Mouse (Mus musculus): ENCODE measurements around the gene Gm28047.
A peak's percentile ranks its signal among the peaks of the same experiment; 100 is the strongest.

Gene Gm28047

DNA sequence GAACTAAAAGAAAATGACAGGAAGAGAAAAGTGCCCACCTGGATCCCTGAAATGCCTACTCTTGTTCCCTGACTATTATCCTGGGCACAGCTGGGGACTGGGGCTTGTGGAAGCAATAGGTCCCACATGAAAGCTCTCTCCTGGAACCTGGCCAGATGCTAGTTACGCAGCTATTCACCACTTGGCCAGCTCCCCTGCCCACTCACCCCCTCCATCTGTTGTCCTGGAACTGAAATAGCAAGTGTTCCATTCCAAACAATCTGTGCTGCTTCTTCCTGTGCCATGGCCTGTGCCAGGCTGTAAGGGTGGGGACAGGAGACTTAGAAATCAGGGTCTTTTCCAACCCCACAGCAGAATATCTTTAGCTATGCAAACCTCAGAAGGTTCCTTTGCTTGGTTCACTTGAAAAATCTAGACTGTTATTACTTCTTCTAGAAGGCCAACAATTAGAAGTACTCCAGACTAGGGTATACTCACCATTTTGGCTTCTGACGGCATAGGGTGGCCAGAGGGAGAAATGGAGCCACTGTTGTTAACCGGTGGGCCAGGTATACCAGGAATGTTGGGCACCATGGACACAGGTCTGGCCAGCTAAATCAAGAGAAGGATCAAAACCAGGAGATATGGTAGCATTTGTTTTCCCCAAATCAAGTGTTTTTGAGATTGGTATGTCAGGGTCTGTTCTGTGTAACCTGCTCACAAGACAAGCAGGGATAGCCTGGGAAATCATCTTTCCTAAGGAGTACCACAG, 78.0 kb downstream of the Gm28047 start:
- DNase-seq (ENCODE audit: low spot score) = peak; percentile 26

DNA sequence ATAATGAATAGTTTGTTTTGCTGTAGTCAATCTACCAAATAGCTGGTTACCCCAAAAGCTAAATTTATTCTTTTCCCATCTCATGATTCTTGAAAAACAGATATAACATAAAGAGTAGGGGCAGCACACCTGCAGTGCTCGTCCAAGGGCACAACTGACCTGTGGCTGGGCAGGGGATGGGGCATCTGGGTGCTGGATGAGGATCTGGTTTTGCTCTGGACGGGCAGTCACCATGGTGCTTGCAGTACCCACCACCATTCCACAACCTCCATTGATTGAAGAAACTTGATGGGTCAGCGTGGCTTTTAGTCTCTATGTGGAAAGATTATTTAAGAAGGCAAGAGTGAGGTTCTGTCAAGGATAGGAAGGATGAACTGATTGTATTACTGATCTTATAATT, 78.6 kb downstream of the Gm28047 start:
- DNase-seq (ENCODE audit: low spot score) = no peak

DNA sequence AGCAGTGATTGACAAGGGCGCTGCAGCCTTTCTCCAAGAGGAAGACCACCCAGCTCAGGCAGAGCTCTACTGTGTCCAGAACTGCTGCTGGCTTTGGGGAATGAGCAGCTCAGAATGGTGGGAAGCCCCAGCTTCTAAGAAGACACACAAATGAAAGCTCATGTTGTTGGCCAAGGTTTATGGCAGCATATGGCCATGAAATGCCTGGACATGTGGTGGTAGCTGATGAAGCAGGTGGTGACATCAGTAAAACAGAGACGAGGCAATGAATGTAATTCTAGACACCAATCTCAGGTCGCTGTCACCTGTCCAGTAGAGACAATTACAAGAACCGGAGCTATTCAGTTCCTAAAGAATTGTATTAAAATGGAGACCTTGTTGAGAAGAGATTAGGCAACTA, 80.1 kb downstream of the Gm28047 start:
- DNase-seq (ENCODE audit: low spot score) = no peak

DNA sequence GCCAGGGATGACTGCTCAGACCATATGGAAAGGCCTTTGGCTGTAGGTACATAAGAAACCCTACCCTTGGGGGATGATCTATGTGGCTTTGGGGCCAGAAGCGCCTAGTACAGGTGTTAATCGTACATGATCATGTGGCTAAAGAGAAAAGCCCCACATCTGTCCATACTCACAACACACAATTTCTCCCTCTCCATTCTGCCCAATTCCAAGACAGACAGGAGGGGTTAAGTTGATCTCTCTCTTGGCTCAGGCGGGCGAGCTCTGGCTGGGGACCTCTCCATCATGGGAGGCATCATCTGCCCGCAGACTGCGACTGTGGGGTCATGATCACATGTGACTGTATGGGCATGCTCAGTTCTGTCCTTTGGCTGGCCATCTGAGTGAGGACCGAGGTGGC, 90.9 kb downstream of the Gm28047 start:
- DNase-seq (ENCODE audit: low spot score) = no peak

DNA sequence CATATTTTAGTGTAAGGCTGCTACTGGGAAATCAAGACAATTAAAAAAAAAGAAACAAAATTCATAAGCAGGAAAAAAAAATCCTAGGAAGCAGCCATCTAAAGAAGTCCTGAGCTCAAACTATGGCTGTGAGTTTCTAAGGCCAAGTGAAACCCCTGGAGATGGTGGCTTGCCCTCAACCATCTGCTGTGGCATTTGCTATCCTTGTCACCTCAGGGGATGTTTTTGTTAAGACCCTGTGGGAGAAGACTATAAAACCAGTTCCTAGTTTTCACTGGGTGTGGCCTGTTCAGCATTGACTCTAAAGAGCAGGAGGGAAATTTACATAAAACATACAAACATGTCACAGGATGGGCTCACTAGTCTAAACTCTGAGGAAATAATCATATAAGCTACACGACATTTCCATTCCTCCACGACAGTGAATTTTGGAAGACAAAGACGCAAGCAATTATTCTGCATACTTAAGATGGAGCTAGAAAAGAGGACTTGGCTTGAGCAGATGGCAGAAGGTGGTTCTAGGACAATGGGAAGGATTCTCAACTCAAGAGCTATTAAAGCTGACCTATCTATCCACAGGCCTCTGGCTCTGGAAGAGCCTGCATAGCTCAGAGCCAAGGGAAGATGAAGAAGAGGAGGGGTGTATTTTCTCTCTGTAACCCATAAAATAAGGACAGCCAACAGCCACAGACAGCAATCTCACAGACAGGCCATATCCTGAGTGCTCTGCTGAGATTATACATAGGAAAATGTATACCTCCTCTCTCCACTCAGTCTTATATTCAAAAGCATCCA, 92.6 kb downstream of the Gm28047 start:
- DNase-seq (ENCODE audit: low spot score) = no peak

DNA sequence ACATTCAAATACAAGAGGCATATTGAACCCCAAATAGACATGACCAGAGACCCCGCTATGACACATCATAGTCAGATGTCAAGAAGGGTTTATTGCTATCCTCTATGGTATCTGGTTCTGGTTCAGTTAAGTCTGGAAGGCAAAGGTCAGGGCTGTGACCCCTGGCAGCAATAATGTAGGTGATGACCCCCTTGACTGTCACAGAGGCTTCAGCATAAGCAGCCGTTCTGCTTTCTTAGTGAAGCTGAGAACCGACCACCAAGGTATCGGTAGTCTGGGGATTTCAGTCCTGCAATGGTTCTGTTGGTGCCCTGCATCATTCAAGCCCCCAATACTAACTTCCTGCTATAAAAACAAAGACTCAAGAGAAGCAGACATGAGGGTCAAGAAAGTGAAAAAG, 93.3 kb downstream of the Gm28047 start:
- DNase-seq (ENCODE audit: low spot score) = no peak

DNA sequence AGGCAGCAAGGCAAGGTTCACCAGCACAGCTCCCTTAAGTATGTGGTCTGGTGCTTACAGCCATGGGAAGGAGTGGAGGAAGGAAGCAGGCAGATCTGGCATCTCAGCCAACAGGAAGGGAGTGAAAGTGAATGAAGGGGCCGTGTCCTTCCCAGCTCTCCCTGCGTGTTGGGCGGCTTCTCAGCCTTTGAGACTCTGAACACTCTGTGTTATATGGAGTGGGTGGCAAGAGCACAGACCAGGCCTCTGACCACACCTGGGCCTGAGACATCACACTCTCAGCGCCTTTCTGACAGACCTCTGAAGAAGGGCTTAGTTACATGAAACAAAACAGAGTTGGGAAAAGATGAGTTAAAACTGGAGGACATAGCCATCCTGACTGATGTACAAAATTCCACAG, 94.3 kb downstream of the Gm28047 start:
- no peak for DNase-seq (ENCODE audit: low spot score)

DNA sequence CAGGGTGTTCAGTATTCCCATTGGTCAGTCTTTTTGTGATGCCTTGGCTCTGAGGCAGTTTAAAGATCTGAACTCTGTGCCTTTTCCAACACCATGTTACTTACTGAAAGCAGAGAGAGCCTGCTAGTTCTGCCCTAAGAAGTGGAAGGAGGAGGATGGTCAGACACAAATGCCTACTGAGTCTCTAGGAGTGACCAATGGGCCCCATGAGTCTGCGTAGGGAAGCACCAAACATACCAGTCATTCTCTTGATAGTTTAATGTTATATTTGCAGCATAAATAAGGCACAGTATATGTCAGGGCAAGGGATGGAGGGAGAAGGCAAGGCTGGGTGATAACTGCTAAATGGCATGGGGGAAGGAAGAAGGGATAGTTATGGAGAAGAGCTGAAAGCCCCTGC, 96.5 kb downstream of the Gm28047 start:
- no peak for DNase-seq (ENCODE audit: low spot score)

DNA sequence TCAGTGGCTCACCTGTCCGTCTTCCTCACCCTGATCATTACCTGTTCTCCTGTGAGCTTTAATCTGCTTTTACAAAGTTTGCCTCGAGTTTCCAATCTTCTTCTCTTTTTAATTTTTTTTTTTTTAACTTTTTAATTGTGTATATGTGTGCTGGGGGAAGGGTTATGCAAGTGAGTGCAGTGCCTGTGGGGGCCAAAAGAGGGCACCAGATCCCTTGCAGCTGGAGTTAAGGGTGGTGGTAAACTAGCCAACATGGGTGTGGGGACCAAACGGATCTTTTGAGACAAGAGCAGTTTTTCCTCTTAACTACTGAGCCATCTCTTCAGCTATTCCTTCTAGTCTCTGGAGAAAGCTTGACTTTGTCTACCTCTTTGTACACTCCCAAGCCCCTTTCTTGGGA, 96.9 kb downstream of the Gm28047 start:
- no peak for DNase-seq (ENCODE audit: low spot score)

DNA sequence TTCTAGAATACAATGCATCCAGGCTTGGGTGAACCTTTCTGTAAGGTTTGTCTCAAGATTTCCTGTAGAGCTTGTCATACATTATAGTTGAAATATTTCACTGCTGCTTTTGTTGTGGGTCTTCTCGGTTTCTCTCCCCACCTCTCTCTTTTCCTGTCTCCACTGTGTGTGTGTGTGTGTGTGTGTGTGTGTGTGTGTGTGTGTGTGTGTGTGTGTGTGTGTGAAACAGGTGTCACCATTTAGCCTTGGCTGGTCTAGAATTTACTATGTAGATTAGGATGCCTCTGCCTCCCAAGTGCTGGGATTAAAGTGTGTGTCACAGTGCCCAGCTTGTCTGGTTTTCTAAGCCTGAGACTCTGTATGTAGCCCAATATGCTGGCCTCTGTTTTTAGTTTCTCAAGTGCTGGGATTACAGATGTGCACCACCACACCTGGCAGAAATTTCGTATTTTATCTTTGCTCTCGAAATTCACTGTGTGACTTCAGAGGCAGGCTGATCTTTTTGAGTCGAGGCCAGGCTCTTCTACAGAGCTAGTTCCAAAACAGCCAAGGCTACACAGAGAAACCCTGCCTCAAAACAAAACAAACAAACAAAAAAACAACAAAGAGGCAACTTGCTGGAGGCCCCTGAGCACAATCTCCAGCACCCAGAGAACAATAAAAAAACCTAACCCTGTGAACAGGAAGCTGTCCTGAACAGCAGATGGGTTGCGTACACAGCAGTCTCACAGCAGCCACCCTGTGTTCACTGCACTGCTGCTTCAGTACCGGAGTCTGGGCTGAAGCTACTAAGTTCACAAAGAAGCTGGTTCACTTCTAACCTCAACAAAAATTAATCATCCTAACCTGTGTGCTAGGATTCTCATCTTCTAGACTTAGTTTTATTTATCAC, 98.5 kb downstream of the Gm28047 start:
- no peak for DNase-seq (ENCODE audit: low spot score)

DNA sequence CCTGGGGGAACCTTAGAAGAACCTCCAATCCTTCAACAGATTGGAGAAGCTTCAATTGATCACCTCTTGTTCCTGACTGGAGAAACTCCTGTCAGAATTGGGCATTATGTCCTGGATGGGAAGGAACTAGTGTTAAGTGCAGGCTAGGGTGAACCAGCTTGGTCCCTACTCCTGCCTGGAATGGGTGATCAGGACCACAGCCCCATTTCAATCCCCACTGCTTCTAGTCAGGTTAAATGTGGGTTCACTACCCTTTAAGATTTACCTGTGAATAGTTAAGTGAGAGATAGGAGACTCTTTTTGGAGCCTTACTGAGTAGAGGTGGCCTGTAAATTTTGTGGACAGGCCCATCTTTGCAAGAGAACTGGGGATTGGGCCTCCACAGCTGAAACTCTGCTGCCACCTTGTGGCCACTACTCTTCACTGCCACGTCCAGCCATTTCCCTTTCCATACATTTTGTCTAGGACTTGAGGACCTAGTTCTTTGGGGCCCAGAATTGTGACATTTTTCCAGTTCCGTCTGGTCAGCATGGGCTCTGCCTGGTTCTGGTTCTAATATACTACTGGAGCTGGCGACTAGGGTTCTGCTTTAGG, 99.9 kb downstream of the Gm28047 start, which contains the start of gene Npff:
TSS of gene Npff (minus strand) at position 51 of the 594 bp plus-strand sequence.
- DNase-seq (ENCODE audit: low spot score) = no peak

DNA sequence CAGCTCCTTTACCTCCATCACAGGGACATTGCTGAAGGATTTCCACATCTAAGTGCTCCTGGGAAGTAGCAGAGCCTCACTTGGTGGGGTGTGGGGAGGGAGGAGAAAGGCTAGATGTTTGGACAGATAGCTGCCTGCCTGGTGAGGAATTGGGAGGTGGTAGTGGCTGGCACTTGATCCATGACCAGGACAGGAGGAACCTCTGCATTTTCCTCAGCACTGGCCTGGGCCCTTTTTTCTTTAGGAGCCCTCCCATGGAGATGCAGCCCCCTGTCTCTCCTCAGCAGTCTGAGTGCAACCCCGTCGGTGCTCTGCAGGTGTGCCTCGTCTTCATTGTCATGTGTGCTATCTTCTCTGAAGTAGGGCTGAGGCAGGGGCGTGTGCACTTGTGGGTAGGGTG, 103.4 kb downstream of the Gm28047 start:
- DNase-seq (ENCODE audit: low spot score) = no peak

DNA sequence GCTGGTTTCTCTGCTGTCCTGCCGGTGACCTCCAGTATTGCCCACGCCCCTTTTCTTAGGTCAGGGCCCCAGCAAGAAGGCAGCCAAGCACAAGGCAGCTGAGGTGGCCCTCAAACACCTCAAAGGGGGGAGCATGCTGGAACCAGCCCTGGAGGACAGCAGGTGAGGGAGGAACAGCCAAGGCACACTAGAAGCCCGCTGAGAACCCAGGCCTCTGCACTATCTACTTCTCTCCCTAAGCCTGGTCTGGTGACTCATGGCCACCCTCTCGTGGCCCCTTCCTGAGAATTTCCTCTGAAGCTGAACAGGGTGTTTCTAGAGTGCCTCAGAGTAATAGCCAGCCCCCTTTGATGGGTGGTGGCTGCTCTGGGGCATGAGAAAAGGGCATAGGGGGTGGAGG, 104.5 kb downstream of the Gm28047 start:
- DNase-seq (ENCODE audit: low spot score) = no peak

DNA sequence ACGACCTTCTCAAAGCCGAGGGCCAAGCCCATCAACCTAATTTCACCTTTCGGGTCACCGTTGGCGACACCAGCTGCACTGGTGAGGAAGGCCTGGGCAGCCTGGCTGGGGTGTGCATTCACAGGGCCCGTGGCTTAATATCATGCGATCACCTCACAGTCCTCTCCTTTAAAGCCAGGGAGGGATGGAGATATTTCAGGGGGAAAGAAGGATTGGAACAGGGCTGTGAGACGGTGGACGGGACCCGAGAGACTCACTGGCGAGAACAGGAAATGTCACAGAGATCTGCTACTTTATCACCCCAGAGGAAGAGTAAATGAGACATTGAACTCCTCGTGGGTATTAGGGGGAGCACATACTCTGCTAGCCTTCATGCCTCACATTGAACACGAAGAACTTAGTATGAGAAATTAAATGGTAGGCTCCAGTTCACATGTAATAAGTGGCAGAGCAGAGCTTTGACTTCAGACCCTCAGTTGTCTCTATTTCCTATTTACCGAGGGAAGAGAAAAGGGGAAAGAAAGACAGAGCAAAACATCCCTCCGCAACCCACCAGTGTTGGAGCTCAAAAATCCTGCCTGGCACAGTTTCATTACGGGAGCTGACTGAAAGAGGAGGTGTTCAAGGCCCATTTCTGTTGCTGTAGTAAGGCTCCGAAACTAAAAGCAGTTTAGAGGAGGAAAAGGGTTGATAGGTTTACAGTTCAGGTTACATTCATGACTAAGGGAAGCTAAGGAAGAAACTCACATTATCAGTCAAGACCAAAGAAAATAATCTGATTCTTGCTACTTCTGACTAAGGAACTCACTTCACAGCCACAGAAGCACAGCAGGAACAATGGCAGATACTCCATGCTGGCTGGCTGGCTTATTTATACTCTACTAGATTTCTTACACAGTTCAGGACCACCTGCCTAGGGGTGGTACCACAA, 105.4 kb downstream of the Gm28047 start:
- no peak for DNase-seq (ENCODE audit: low spot score)

DNA sequence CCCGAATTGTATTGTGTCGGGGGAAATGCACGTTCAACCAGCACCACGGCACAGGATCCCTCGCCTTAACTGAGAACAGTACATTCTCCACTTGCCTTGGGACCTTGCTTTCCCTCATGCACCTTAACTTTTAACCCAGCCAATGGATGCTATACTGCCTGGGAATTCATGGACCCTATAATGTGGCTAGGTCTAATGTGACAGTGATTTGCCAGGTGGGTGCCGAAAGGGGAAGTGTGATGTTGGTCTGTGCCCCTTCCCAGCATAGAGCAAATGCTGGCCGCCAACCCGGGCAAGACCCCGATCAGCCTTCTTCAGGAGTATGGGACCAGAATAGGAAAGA, 106.0 kb downstream of the Gm28047 start:
- DNase-seq (ENCODE audit: low spot score) = no peak

DNA sequence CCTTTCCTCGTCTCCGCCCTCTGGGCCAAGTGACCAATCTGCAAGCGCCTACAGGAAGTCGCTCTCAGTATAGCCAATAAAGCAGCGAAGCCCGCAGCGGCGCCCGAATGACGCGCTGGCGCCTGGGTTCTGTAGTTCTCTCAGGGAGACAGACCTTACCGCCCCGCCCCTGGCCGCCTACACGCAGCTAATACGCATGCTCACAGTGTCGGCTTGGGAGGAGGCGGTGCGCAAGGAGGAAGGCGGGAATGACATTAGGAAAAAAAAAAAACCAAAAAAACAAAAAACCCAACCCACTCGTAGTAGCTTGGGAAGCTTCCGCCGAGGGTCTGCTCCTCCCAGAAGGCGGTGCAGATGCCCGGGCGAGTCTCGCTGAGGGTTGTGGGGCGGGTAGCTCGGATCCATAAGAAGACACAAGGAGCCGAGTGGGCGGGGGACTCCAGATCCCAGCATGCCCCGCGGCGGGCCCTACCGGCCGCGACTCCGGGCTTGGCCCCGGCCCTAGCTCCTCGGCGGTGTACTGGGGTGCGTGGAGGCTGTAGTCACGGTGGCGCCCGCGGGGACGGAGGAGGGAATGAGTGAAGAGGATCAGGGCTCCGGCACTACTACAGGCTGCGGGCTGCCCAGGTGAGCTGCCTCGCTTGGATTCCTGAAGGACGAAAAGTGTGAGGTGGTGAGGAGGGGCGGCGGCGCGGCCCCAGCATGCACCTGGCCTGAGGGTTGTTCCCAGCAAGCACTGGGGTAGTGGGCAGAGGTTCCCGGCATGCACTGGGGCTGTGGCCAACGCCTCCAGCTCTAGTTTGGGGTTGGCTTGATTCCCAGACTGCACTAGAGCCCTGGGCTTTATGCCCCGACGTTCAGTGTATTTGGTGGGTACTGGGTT, 106.7 kb downstream of the Gm28047 start, which contains the start of gene Tarbp2:
TSS of gene Tarbp2 (plus strand) at position 217 of the 883 bp plus-strand sequence.
- peak; percentile 100 for DNase-seq (ENCODE audit: low spot score)

DNA sequence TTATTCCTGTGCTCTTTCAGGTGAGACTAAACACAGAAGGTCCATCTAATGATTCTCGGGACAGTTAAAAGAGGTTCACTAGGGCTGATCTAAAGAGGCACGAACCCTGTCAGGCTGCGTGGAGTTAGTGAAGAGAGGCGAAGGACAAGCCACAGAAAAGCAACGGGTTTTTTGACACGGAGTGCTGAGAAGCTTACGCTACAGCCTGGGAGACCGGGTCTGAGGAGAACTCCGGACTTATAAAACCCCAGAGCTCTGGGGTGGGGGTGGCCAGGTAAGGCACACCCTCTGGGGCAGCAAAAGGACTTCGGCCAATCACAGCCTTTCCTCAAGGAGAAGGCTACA, 107.3 kb downstream of the Gm28047 start:
- no peak for DNase-seq (ENCODE audit: low spot score)

DNA sequence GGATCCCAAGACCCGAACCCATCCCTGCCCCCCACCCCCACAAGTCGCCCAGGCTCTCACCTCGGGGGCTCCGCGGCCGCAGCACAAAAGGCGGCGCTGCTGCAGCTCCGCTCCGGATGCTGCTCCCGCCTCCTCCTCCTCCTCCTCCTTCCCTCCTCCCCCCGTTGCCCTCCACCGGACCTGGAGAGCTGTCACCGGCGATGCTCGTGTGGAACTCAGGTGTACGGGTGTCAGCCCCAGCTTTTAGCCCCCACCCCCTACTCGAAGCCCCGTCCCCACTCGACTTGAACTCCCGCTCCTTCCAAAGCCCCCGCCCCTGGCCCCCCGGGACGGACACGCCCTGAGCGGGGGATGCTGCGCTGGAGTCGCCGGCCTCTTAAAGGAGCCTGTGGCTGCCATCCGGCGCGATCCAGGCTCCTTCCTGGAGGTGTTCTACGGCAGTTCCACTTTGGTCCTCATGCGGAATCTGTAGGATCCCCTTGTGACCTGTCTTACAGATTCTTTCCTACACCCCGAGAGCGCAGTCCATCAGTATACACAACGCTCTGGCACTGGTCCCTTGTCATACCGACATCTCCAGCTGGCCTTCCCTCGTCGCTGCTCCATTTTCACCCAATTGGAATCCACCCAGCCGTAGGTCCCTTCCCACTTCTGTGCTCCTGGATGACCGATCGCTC, 108.0 kb downstream of the Gm28047 start, which contains the start of gene Map3k12:
TSS of gene Map3k12 (minus strand) at position 337 of the 677 bp plus-strand sequence.
- peak; percentile 57 for DNase-seq (ENCODE audit: low spot score)

DNA sequence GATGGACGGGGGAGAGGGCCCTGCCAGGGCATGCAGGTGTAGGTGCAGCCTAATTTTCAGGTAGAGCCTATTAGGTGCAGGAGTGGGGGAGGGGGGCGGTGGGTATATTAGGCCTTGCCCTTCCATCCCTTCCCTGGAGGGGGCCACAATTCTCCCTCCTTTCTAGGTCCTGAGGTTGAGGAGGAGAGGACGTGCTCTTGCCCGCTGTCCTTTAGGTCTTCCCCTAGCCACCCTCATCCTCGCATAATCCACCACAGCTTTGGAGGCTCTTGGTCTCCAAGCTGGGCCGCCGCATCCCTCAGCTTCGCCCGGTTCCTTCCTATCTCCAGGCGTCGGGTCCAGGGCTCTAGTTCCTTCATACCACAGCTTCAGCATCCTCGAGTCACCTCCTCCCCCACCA, 108.6 kb downstream of the Gm28047 start:
- DNase-seq (ENCODE audit: low spot score) = no peak

All from ovary, adult 18-20 months (tissue).